Mouse (Mus musculus) limb, embryonic 12.5 days (tissue): ENCODE measurements around the gene Fam98c. TPM values are rescaled to one million over a fixed set of nuclear protein-coding genes. Genes with fewer than 3 reads are reported as not detected.
"Not testable (repeated sequence)": the region's sequence is repeated elsewhere in the genome, so short reads cannot be mapped to it uniquely, and the experiment has no call there.

ENCODE experiments used
- ATAC-seq: fragments of 200-750 bp; cut with Nextera tagmentation; 2 replicates; pipeline ENCODE4 v1.8.0; 2017; ENCODE audit warnings: low read depth, moderate TSS enrichment; ENCODE audit not compliant: insufficient number of reproducible peaks, insufficient read depth, low FRiP score, low TSS enrichment
- H3K27ac ChIP-seq: fragments of 300-500 bp; sonication (generic); 2 replicates; pipeline ENCODE4 v1.5.1; 2016; ENCODE audit warnings: mild to moderate bottlenecking, moderate library complexity
- H3K27me3 ChIP-seq: fragments of 300-500 bp; sonication (generic); 2 replicates; pipeline ENCODE4 v1.6.1; 2016; ENCODE audit warnings: mild to moderate bottlenecking, moderate library complexity
- H3K36me3 ChIP-seq: fragments of 300-500 bp; sonication (generic); 2 replicates; pipeline ENCODE4 v1.6.1; 2016; ENCODE audit warnings: mild to moderate bottlenecking, moderate library complexity
- H3K4me1 ChIP-seq: fragments of 300-500 bp; sonication (generic); replicated peaks from 2 replicates; pipeline ENCODE4 v1.6.1; 2016
- H3K4me2 ChIP-seq: fragments of 300-500 bp; sonication (generic); 2 replicates; pipeline ENCODE4 v1.6.1; 2016; ENCODE audit warnings: mild to moderate bottlenecking, moderate library complexity
- H3K4me3 ChIP-seq: fragments of 300-500 bp; sonication (generic); replicated peaks from 2 replicates; pipeline ENCODE4 v1.5.1; 2016; ENCODE audit warnings: mild to moderate bottlenecking
- H3K9ac ChIP-seq: fragments of 300-500 bp; sonication (generic); replicated peaks from 2 replicates; pipeline ENCODE4 v1.6.1; 2016; ENCODE audit warnings: mild to moderate bottlenecking, moderate library complexity
- H3K9me3 ChIP-seq: fragments of 300-500 bp; sonication (generic); 2 replicates; pipeline ENCODE4 v1.6.1; 2016; ENCODE audit warnings: mild to moderate bottlenecking, moderate library complexity
- WGBS: fragments of 180-500 bp; shearing (Covaris S2); methylation state at CpG from one replicate; pipeline ENCODE4 v1.1.7; 2016; 5-methylcytosine and 5-hydroxymethylcytosine counted together
- polyA plus RNA-seq: library from polyadenylated mRNA; unstranded; fragments of >200 nt; fragmentation: Nextera tagmentation; extraction: Ambion mirVana; gene quantifications from 2 replicates; pipeline ENCODE4 v1.2.1, GENCODE M21; 2016

Fam98c gene
- polyA plus RNA-seq = 14.2 and 16.4 TPM in 2 replicates

DNA sequence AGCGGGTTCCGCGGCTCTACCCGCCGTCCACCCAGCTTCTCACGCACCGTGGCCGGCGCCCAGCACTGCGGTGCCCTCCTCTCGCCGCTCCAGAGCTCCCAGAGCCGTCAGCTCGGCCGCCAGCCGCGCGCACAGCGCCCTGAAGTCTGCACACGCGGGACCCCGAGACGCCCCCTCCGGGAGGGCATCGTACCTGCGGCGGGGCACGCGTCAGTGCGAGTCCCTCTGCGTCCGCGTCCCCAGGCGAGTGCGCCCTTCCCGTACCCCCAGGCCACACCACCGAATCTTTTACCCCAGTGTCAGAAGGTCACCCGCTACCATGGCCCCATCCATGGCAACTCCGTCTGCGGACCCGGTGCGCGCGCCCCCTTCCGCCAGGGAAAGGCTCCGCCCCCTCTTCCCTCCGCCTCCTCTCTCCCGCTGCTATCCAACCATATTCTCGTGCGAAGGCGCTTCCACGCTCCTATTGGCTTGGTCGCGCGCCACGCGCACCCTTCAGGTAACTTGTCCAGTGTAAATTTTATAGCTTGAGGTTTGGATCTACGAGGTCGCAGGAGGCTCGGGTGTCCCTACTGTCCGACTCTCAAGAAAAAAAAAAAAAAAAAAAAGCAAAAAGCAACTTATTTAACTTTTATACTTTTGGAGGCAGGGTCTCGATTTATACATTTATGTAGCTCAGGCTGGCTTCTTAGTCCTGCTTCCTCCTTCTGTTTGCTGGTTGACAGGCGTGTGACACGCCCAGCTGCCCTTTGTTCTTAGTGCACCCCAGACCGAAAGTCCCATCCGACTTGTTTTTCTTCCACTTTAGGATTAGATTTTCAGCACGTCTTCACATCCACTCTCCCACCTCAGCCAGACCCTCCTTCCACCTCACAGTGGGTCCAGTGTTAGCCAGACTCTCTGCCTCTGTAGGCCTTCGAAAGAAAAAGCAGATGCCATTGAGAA lies at the start of gene Fam98c:
Fam98c (minus strand) TSS at position 397 of the 945 bp plus-strand sequence.
- peak; percentile 78 for ATAC-seq
- Histone ChIP-seq H3K9ac (peak within 1 kb of the TSS; percentile 74), H3K9me3 (no peaks in the 10 kb centered on the region), H3K4me3 (peak within 1 kb of the TSS; percentile 83), H3K4me2 (peak within 1 kb of the TSS; percentile 97), H3K27ac (peak within 1 kb of the TSS; percentile 90), H3K27me3 (peaks cover 28% of the 10 kb centered on the region), H3K4me1 (peaks cover 6% of the 10 kb centered on the region; the same call in 1 of the 2 replicates), H3K36me3 (peaks cover 3% of the 10 kb centered on the region; the same call in 1 of the 2 replicates)
- 3% methylated on average over 67 of the region's 68 CpGs for WGBS

DNA sequence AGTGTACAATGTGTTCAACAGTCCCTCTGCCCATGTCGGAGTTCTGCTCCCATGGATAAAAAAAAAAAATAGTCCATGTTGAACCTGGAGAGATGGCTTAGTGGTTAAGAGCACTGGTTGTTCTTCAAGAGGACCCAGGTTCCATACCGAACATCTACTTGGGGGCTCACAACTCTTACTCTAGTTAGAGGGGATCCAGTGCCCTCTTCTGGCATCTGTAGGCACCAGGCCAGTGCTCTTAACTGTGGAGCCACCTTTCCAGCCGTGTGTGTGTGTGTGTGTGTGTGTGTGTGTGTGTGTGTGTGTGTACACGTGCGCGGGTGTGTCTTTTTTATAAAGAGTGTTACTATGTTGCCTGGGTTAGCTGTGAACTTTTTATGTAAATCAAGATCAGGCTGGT lies 46.5 kb upstream of the Fam98c start:
- Histone ChIP-seq H3K36me3 (no peaks in the 10 kb centered on the region), H3K9me3 (no peaks in the 10 kb centered on the region), H3K4me1 (no peaks in the 10 kb centered on the region), H3K27me3 (no peaks in the 10 kb centered on the region), H3K27ac (no peak overlapping the region), H3K4me3 (no peak overlapping the region), H3K9ac (no peak overlapping the region), H3K4me2 (no peak overlapping the region)
- WGBS = 83% methylated on average over 6 of the region's 6 CpGs
- no peak for ATAC-seq

DNA sequence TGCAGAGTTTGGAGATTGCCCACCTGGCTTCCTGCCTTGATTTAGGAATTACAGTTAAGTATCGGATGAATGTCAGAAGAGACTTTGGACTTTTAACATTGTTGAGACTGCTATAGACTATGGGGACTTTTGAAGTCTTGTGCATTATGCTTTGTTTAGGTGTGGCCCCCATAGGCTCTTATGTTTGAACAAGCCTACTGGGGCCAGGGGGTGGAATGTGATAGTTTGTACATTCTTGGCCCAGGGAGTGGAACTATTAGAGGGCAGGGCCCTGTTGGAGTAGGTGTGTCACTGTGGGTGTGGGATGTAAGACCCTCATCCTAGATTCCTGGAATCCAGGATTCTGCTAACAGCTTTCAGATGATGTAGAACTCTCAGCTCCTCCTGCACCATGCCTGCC lies 38.2 kb upstream of the Fam98c start:
- H3K9ac ChIP-seq, H3K4me1 ChIP-seq, H3K4me2 ChIP-seq, H3K27ac ChIP-seq, H3K27me3 ChIP-seq, H3K4me3 ChIP-seq, H3K36me3 ChIP-seq, H3K9me3 ChIP-seq, ATAC-seq: not testable (repeated sequence)
- WGBS = 93% methylated on average over 1 of the region's 1 CpGs

DNA sequence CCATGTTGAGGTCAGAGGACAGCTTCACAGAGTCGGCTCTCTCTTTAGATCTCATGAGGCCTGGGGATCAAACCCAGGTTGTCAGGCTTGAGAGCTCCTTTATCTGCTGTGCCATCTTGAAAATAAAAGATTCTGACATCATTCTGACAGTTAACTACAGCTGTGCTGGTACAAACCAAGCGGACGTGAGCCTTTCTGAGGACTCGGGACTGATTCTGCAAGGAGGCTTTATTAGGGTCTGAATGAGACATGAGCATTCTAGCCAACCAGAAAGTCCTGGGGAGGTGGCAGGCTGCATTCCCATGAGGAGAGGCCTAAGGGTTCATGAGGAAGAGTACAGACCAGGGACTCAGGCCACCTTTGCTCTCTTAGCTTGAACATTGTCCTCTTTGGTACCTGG lies 25.3 kb upstream of the Fam98c start:
- H3K9ac ChIP-seq, H3K27ac ChIP-seq, H3K27me3 ChIP-seq, H3K4me3 ChIP-seq, H3K9me3 ChIP-seq, ATAC-seq: not testable (repeated sequence)
- peaks cover 18% of the 10 kb centered on the region for H3K4me1 ChIP-seq
- 93% methylated on average over 4 of the region's 4 CpGs for WGBS
- H3K36me3 ChIP-seq = peaks cover 14% of the 10 kb centered on the region
- H3K4me2 ChIP-seq = peak overlapping the region; percentile 82; the same call in 1 of the 2 replicates

DNA sequence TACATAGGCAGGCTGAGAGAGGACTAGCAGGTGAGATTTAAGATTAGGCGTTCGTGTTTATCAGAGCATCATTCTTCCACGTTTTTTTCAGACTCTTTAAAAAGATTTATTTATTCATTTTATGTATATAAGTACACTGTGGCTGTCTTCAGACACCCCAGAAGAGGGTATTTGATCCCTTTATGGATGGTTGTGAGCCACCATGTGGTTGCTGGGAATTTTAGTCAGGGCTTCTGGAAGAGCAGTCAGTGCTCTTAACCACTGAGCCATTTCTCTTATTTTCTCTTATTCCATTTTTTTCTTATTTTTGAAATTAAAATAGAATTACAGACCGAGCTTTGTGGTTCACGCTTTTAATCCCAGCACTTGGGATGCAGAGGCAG lies 24.8 kb upstream of the Fam98c start:
- Histone ChIP-seq H3K27me3 (no peaks in the 10 kb centered on the region), H3K4me3 (peak overlapping the region; percentile 77), H3K9me3 (no peaks in the 10 kb centered on the region), H3K4me2 (peak overlapping the region; percentile 82), H3K9ac (no peak overlapping the region), H3K36me3 (peaks cover 19% of the 10 kb centered on the region), H3K27ac (no peak overlapping the region), H3K4me1 (peaks cover 18% of the 10 kb centered on the region)
- peak; percentile 45 for ATAC-seq
- WGBS = 43% methylated on average over 5 of the region's 5 CpGs

DNA sequence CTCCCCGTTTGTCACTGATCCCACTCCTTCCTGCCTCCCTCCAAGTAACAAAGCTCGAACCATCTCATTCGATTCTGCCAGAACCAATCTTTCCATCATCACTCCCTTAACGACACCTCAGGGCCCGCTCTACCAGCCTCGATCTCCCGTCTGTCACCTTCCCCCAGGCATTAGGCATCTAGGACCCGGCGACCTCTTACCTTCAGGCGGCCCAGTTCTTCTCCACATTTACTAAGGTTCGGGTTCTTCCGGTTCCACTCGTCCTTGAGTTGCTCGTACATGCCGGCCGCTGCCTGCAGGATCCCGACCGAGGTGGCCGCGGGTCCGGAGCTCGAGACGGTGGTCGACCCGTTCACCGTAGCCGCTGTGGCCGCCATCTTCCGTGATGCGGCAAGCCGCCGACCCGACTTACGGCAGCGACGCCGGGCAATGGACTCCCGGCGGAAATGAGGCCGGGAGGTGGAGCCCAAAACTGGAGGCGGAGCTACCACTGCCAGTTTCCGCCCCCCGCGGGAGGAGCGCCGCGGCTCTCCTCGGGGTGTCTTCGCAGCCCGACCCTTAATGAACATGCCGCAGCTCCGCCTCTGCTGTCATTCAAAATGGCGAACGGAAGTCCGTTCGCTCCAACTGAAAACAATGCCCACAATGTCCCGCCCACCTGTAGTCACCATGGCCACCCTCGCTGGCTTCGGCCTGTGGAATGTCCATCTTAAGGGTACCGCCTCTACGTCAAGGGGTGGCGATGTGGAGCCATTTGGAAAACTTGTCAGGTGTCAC lies 24.2 kb upstream of the Fam98c start, which contains the start of gene Psmd8:
Psmd8 (minus strand) TSS at position 625 of the 777 bp plus-strand sequence.
- H3K36me3 ChIP-seq = peaks cover 25% of the 10 kb centered on the region
- peak within 1 kb of the TSS; percentile 82 for H3K4me2 ChIP-seq
- H3K27me3 ChIP-seq = no peaks in the 10 kb centered on the region
- peak within 1 kb of the TSS; percentile 81 for H3K9ac ChIP-seq
- peak within 1 kb of the TSS; percentile 72 for H3K27ac ChIP-seq
- peak within 1 kb of the TSS; percentile 77 for H3K4me3 ChIP-seq
- no peaks in the 10 kb centered on the region for H3K9me3 ChIP-seq
- H3K4me1 ChIP-seq = peaks cover 18% of the 10 kb centered on the region
- WGBS = under 1% methylated on average over 62 of the region's 62 CpGs
- ATAC-seq = peak; percentile 94

DNA sequence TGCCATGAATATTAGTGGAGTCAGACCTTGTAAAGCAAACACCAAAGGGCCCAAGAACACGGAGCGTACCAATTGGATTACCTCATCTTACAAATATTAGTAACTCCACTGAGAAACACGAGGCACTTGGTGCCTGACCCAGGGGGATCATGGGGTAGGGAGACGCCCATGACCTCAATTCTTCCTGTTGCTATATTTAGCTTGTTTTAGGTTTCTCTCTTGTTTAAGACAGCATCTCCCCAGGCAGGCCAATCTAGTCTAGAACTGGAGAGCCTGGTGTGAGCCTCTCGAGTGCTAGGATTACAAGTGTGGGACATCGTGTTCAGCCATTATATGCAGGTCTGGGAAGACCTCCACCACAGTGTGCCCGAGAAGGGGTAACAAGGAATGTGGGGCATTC lies 23.3 kb upstream of the Fam98c start:
- no peaks in the 10 kb centered on the region for H3K9me3 ChIP-seq
- peaks cover 8% of the 10 kb centered on the region for H3K27me3 ChIP-seq
- H3K4me2 ChIP-seq = peak overlapping the region; percentile 82
- H3K27ac ChIP-seq = no peak overlapping the region
- WGBS = 61% methylated on average over 7 of the region's 7 CpGs
- peaks cover 18% of the 10 kb centered on the region for H3K4me1 ChIP-seq
- H3K9ac ChIP-seq = peak overlapping the region; percentile 81
- peaks cover 34% of the 10 kb centered on the region for H3K36me3 ChIP-seq
- H3K4me3 ChIP-seq = peak overlapping the region; percentile 77
- no peak for ATAC-seq

DNA sequence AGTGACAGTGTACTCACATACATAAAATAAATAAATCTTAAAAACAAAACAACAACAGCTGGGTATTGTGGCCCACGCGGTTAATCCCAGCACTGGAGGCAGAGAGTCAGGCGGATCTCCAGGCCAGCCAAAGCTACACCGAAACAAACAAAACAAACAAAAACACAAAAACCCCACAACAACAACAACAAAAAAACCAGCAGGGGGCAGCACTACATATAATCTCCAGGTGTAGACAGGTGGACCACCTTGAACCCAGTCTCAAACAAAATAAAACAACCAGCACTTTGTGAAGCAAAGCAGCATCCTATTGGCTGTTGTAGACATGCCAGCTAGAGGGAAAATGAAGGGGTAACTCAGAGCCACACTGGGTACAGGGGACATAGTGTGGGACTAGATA lies 22.1 kb upstream of the Fam98c start:
- peaks cover 46% of the 10 kb centered on the region for H3K36me3 ChIP-seq
- peaks cover 20% of the 10 kb centered on the region for H3K27me3 ChIP-seq
- no peak overlapping the region for H3K27ac ChIP-seq
- H3K4me3 ChIP-seq = no peak overlapping the region
- ATAC-seq = no peak
- WGBS = 88% methylated on average over 4 of the region's 4 CpGs
- H3K4me1 ChIP-seq = peaks cover 18% of the 10 kb centered on the region
- H3K9ac ChIP-seq = no peak overlapping the region
- H3K4me2 ChIP-seq = peak overlapping the region; percentile 82; the same call in 1 of the 2 replicates
- H3K9me3 ChIP-seq = no peaks in the 10 kb centered on the region

DNA sequence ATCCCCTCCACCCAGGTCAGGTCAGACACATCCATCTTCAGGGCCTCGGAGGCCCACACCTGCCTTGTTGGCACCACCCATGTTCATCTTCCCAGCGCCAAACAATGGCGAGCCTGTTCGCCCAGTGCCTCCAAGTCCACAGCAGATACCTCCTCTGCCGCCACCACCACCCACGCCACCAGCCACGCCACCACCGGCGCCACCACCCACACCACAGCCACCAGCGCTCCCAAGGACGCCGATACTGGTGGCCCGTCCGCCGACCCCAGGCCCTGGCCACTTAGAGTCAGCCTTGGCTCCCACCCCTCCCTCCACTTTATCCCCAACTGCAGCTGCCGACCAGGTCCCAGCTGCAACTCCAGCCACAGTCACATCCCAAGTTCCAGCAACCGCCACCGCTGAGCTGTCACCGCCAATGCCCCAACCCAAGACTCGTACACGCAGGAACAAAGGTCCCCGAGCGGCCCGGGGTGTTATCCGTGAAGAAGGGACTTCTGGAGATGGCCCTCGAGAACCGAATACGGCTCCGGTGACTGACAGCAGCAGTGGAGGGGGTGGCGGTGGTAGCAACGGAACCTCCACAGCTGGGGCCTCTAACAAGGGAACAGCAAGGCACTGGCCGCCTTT lies 16.5 kb upstream of the Fam98c start:
- Histone ChIP-seq H3K27ac (no peak overlapping the region), H3K36me3 (peaks cover 48% of the 10 kb centered on the region), H3K9me3 (no peaks in the 10 kb centered on the region), H3K4me3 (0 out of 2 replicates have a peak overlapping the region, but pooled peaks have one; percentile 7), H3K4me2 (no peak overlapping the region), H3K27me3 (peaks cover 64% of the 10 kb centered on the region), H3K4me1 (peaks cover 36% of the 10 kb centered on the region), H3K9ac (no peak overlapping the region)
- ATAC-seq = no peak
- 33% methylated on average over 32 of the region's 32 CpGs for WGBS

DNA sequence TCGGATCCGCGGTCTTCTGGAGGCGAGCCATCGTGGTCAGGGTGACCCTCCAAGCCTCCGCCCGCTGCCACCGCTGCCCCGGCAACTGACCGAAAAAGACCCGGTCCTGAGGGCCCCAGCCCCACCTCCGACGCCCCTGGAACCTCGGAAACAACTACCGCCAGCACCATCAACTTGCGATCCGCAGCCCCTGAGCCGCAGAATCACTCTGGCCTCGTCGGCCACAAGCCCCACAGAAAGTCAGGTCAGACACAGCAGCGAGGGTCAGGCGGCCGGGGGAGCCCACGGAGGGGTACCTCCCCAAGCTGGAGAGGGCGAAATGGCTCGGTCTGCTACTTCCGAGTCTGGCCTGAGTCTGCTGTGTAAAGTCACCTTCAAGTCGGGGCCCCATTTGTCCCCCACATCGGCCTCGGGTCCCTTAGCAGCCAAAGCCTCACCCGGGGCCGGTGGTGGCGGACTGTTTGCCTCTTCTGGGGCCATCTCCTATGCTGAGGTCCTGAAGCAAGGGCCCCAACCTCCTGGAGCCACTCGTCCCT lies 15.6 kb upstream of the Fam98c start:
- peaks cover 36% of the 10 kb centered on the region for H3K4me1 ChIP-seq

More for the DNA sequence above, 15.6 kb upstream of the Fam98c start:
- Histone ChIP-seq H3K36me3 (peaks cover 43% of the 10 kb centered on the region), H3K9me3 (no peaks in the 10 kb centered on the region), H3K9ac (peak overlapping the region; percentile 56), H3K4me2 (peak overlapping the region; percentile 83), H3K27ac (no peak overlapping the region), H3K4me3 (peak overlapping the region; percentile 60), H3K27me3 (peaks cover 70% of the 10 kb centered on the region)
- no peak for ATAC-seq
- 7% methylated on average over 34 of the region's 34 CpGs for WGBS
